Mouse (Mus musculus): ENCODE data around the gene Nrxn1. TPM values are rescaled to one million over a fixed set of nuclear protein-coding genes. Genes with fewer than 3 reads are reported as not detected.

Gene Nrxn1
- polyA plus RNA-seq, 1 experiment from 2014 or later, result 5.9 TPM

- WGBS, result 66% methylated on average over 3 of the region's 3 CpGs
- H3K36me3 ChIP-seq (ENCODE audit: control insufficient read depth, insufficient read depth, low read length), result no peaks in the 10 kb centered on the region
- no peak overlapping the region for H3K4me2 ChIP-seq (ENCODE audit: low read depth, low read length)
- no peaks in the 10 kb centered on the region for H3K27me3 ChIP-seq (ENCODE audit: control insufficient read depth, insufficient read depth, low read length)
- no peak overlapping the region for H3K4me3 ChIP-seq (replicated peaks; ENCODE audit: low read length)
- H3K27ac ChIP-seq (ENCODE audit: low read length), result no peak overlapping the region
- ATAC-seq (ENCODE audit: insufficient read depth, low FRiP score), result no peak
- H3K9ac ChIP-seq (ENCODE audit: low read length), result no peak overlapping the region
- H3K4me1 ChIP-seq (ENCODE audit: control insufficient read depth, insufficient read depth, low read length), result no peaks in the 10 kb centered on the region
- no peaks in the 10 kb centered on the region for H3K9me3 ChIP-seq (replicated peaks; ENCODE audit: control insufficient read depth, low read length)
Measured at GRCm38 (mm10) chr17:90628004-90628403, 464.9 kb downstream of the Nrxn1 start.

GRCm38 (mm10) chr17:90627395-90627794 is 465.5 kb downstream of the Nrxn1 start:
- ATAC-seq (ENCODE audit: insufficient read depth, low FRiP score), result no peak
- Histone ChIP-seq H3K4me1 (ENCODE audit: control insufficient read depth, insufficient read depth, low read length) (no peaks in the 10 kb centered on the region), H3K27ac (ENCODE audit: low read length) (no peak overlapping the region), H3K9me3 (replicated peaks; ENCODE audit: control insufficient read depth, low read length) (no peaks in the 10 kb centered on the region), H3K27me3 (ENCODE audit: control insufficient read depth, insufficient read depth, low read length) (no peaks in the 10 kb centered on the region), H3K36me3 (ENCODE audit: control insufficient read depth, insufficient read depth, low read length) (no peaks in the 10 kb centered on the region), H3K4me3 (replicated peaks; ENCODE audit: low read length) (no peak overlapping the region), H3K4me2 (ENCODE audit: low read depth, low read length) (no peak overlapping the region), H3K9ac (ENCODE audit: low read length) (no peak overlapping the region)
- 48% methylated on average over 3 of the region's 3 CpGs for WGBS

- no peak for ATAC-seq (ENCODE audit: insufficient read depth, low FRiP score)
- H3K36me3 ChIP-seq (ENCODE audit: control insufficient read depth, insufficient read depth, low read length), result no peaks in the 10 kb centered on the region
- no peak overlapping the region for H3K9ac ChIP-seq (ENCODE audit: low read length)
- H3K9me3 ChIP-seq (replicated peaks; ENCODE audit: control insufficient read depth, low read length), result no peaks in the 10 kb centered on the region
- H3K4me1 ChIP-seq (ENCODE audit: control insufficient read depth, insufficient read depth, low read length), result no peaks in the 10 kb centered on the region
- no peaks in the 10 kb centered on the region for H3K27me3 ChIP-seq (ENCODE audit: control insufficient read depth, insufficient read depth, low read length)
- no peak overlapping the region for H3K4me3 ChIP-seq (replicated peaks; ENCODE audit: low read length)
- no peak overlapping the region for H3K27ac ChIP-seq (ENCODE audit: low read length)
- H3K4me2 ChIP-seq (ENCODE audit: low read depth, low read length), result no peak overlapping the region
- WGBS, result 51% methylated on average over 1 of the region's 1 CpGs
Measured at GRCm38 (mm10) chr17:90624591-90625266, 468.1 kb downstream of the Nrxn1 start.

GRCm38 (mm10) chr17:90621828-90622227 is 471.0 kb downstream of the Nrxn1 start:
- WGBS, result 87% methylated on average over 4 of the region's 4 CpGs
- no peak overlapping the region for H3K9ac ChIP-seq (ENCODE audit: low read length)
- no peaks in the 10 kb centered on the region for H3K4me1 ChIP-seq (ENCODE audit: control insufficient read depth, insufficient read depth, low read length)
- H3K9me3 ChIP-seq (replicated peaks; ENCODE audit: control insufficient read depth, low read length), result no peaks in the 10 kb centered on the region
- H3K4me3 ChIP-seq (replicated peaks; ENCODE audit: low read length), result no peak overlapping the region
- no peak for ATAC-seq (ENCODE audit: insufficient read depth, low FRiP score)
- no peaks in the 10 kb centered on the region for H3K27me3 ChIP-seq (ENCODE audit: control insufficient read depth, insufficient read depth, low read length)
- H3K27ac ChIP-seq (ENCODE audit: low read length), result no peak overlapping the region
- no peak overlapping the region for H3K4me2 ChIP-seq (ENCODE audit: low read depth, low read length)
- H3K36me3 ChIP-seq (ENCODE audit: control insufficient read depth, insufficient read depth, low read length), result no peaks in the 10 kb centered on the region

GRCm38 (mm10) chr17:90615019-90615418 is 477.9 kb downstream of the Nrxn1 start:
- 59% methylated on average over 3 of the region's 3 CpGs for WGBS
- Histone ChIP-seq H3K27ac (ENCODE audit: low read length) (no peak overlapping the region), H3K4me1 (ENCODE audit: control insufficient read depth, insufficient read depth, low read length) (no peaks in the 10 kb centered on the region), H3K4me2 (ENCODE audit: low read depth, low read length) (no peak overlapping the region), H3K4me3 (replicated peaks; ENCODE audit: low read length) (no peak overlapping the region), H3K27me3 (ENCODE audit: control insufficient read depth, insufficient read depth, low read length) (no peaks in the 10 kb centered on the region), H3K36me3 (ENCODE audit: control insufficient read depth, insufficient read depth, low read length) (no peaks in the 10 kb centered on the region), H3K9ac (ENCODE audit: low read length) (no peak overlapping the region), H3K9me3 (replicated peaks; ENCODE audit: control insufficient read depth, low read length) (no peaks in the 10 kb centered on the region)
- ATAC-seq (ENCODE audit: insufficient read depth, low FRiP score), result no peak

- Histone ChIP-seq H3K9me3 (replicated peaks; ENCODE audit: control insufficient read depth, low read length) (no peaks in the 10 kb centered on the region), H3K4me1 (ENCODE audit: control insufficient read depth, insufficient read depth, low read length) (no peaks in the 10 kb centered on the region), H3K9ac (ENCODE audit: low read length) (no peak overlapping the region), H3K4me2 (ENCODE audit: low read depth, low read length) (no peak overlapping the region), H3K27ac (ENCODE audit: low read length) (no peak overlapping the region), H3K4me3 (replicated peaks; ENCODE audit: low read length) (no peak overlapping the region), H3K27me3 (ENCODE audit: control insufficient read depth, insufficient read depth, low read length) (no peaks in the 10 kb centered on the region), H3K36me3 (ENCODE audit: control insufficient read depth, insufficient read depth, low read length) (no peaks in the 10 kb centered on the region)
- no peak for ATAC-seq (ENCODE audit: insufficient read depth, low FRiP score)
Measured at GRCm38 (mm10) chr17:90607427-90607806, 485.5 kb downstream of the Nrxn1 start.

GRCm38 (mm10) chr17:90606718-90607426 is 486.0 kb downstream of the Nrxn1 start:
- H3K36me3 ChIP-seq (ENCODE audit: control insufficient read depth, insufficient read depth, low read length), result no peaks in the 10 kb centered on the region
- H3K27ac ChIP-seq (ENCODE audit: low read length), result no peak overlapping the region
- no peak for ATAC-seq (ENCODE audit: insufficient read depth, low FRiP score)
- no peak overlapping the region for H3K4me3 ChIP-seq (replicated peaks; ENCODE audit: low read length)
- H3K4me2 ChIP-seq (ENCODE audit: low read depth, low read length), result no peak overlapping the region
- H3K9me3 ChIP-seq (replicated peaks; ENCODE audit: control insufficient read depth, low read length), result no peaks in the 10 kb centered on the region
- WGBS, result 85% methylated on average over 4 of the region's 4 CpGs
- H3K4me1 ChIP-seq (ENCODE audit: control insufficient read depth, insufficient read depth, low read length), result no peaks in the 10 kb centered on the region
- H3K9ac ChIP-seq (ENCODE audit: low read length), result no peak overlapping the region
- H3K27me3 ChIP-seq (ENCODE audit: control insufficient read depth, insufficient read depth, low read length), result no peaks in the 10 kb centered on the region

GRCm38 (mm10) chr17:90599570-90600524 is 493.0 kb downstream of the Nrxn1 start:
- no peak overlapping the region for H3K27ac ChIP-seq (ENCODE audit: low read length)
- H3K9me3 ChIP-seq (replicated peaks; ENCODE audit: control insufficient read depth, low read length), result no peaks in the 10 kb centered on the region
- H3K36me3 ChIP-seq (ENCODE audit: control insufficient read depth, insufficient read depth, low read length), result no peaks in the 10 kb centered on the region
- H3K4me2 ChIP-seq (ENCODE audit: low read depth, low read length), result no peak overlapping the region
- H3K27me3 ChIP-seq (ENCODE audit: control insufficient read depth, insufficient read depth, low read length), result no peaks in the 10 kb centered on the region
- no peak overlapping the region for H3K9ac ChIP-seq (ENCODE audit: low read length)
- no peak overlapping the region for H3K4me3 ChIP-seq (replicated peaks; ENCODE audit: low read length)
- 69% methylated on average over 9 of the region's 9 CpGs for WGBS
- no peak for ATAC-seq (ENCODE audit: insufficient read depth, low FRiP score)
- no peaks in the 10 kb centered on the region for H3K4me1 ChIP-seq (ENCODE audit: control insufficient read depth, insufficient read depth, low read length)
